Mouse (Mus musculus): ENCODE results near the gene Upp2. TPM values are rescaled to one million over a fixed set of nuclear protein-coding genes. Genes with fewer than 3 reads are reported as not detected.

Gene Upp2
- polyA plus RNA-seq, 1 experiment from 2014 or later = 5.9 TPM

GRCm38 (mm10) chr2:58614851-58615250 lies 47.8 kb downstream of the Upp2 start:
- Histone ChIP-seq H3K9ac (ENCODE audit: low read depth, low read length) (no peak overlapping the region), H3K4me2 (replicated peaks; ENCODE audit: low read depth, low read length) (no peak overlapping the region), H3K4me3 (ENCODE audit: low read length) (no peak overlapping the region), H3K36me3 (ENCODE audit: control insufficient read depth, insufficient read depth, low read length) (no peaks in the 10 kb centered on the region), H3K4me1 (ENCODE audit: control insufficient read depth, insufficient read depth, low read length) (no peaks in the 10 kb centered on the region), H3K9me3 (ENCODE audit: control insufficient read depth, low read length) (no peaks in the 10 kb centered on the region), H3K27me3 (ENCODE audit: control insufficient read depth, insufficient read depth, low read length) (no peaks in the 10 kb centered on the region), H3K27ac (ENCODE audit: low read depth, low read length) (no peak overlapping the region)
- ATAC-seq (ENCODE audit: low FRiP score, low TSS enrichment) = no peak
- 96% methylated on average over 8 of the region's 8 CpGs for WGBS

- H3K36me3 ChIP-seq (ENCODE audit: control insufficient read depth, insufficient read depth, low read length) = no peaks in the 10 kb centered on the region
- 93% methylated on average over 5 of the region's 5 CpGs for WGBS
- no peaks in the 10 kb centered on the region for H3K4me1 ChIP-seq (ENCODE audit: control insufficient read depth, insufficient read depth, low read length)
- ATAC-seq (ENCODE audit: low FRiP score, low TSS enrichment) = no peak
- no peak overlapping the region for H3K9ac ChIP-seq (ENCODE audit: low read depth, low read length)
- no peak overlapping the region for H3K4me2 ChIP-seq (replicated peaks; ENCODE audit: low read depth, low read length)
- H3K27ac ChIP-seq (ENCODE audit: low read depth, low read length) = no peak overlapping the region
- no peaks in the 10 kb centered on the region for H3K9me3 ChIP-seq (ENCODE audit: control insufficient read depth, low read length)
- no peaks in the 10 kb centered on the region for H3K27me3 ChIP-seq (ENCODE audit: control insufficient read depth, insufficient read depth, low read length)
- H3K4me3 ChIP-seq (ENCODE audit: low read length) = no peak overlapping the region
Observed at GRCm38 (mm10) chr2:58615766-58616165, 48.7 kb downstream of the Upp2 start.

- WGBS = 69% methylated on average over 12 of the region's 12 CpGs
- Histone ChIP-seq H3K4me2 (replicated peaks; ENCODE audit: low read depth, low read length) (no peak overlapping the region), H3K4me1 (ENCODE audit: control insufficient read depth, insufficient read depth, low read length) (no peaks in the 10 kb centered on the region), H3K27ac (ENCODE audit: low read depth, low read length) (no peak overlapping the region), H3K27me3 (ENCODE audit: control insufficient read depth, insufficient read depth, low read length) (no peaks in the 10 kb centered on the region), H3K4me3 (ENCODE audit: low read length) (no peak overlapping the region), H3K9me3 (ENCODE audit: control insufficient read depth, low read length) (no peaks in the 10 kb centered on the region), H3K36me3 (ENCODE audit: control insufficient read depth, insufficient read depth, low read length) (no peaks in the 10 kb centered on the region), H3K9ac (ENCODE audit: low read depth, low read length) (no peak overlapping the region)
- no peak for ATAC-seq (ENCODE audit: low FRiP score, low TSS enrichment)
Observed at GRCm38 (mm10) chr2:58625186-58625585, 58.1 kb downstream of the Upp2 start.

- 19% methylated on average over 2 of the region's 2 CpGs for WGBS
- H3K27ac ChIP-seq (ENCODE audit: low read depth, low read length) = no peak overlapping the region
Observed at GRCm38 (mm10) chr2:58625681-58626080, 58.6 kb downstream of the Upp2 start.

GRCm38 (mm10) chr2:58626136-58626769 lies 59.2 kb downstream of the Upp2 start:
- WGBS = 25% methylated on average over 8 of the region's 8 CpGs
- Histone ChIP-seq H3K27ac (ENCODE audit: low read depth, low read length) (no peak overlapping the region), H3K36me3 (ENCODE audit: control insufficient read depth, insufficient read depth, low read length) (no peaks in the 10 kb centered on the region), H3K4me2 (replicated peaks; ENCODE audit: low read depth, low read length) (no peak overlapping the region), H3K9me3 (ENCODE audit: control insufficient read depth, low read length) (no peaks in the 10 kb centered on the region), H3K4me1 (ENCODE audit: control insufficient read depth, insufficient read depth, low read length) (no peaks in the 10 kb centered on the region), H3K9ac (ENCODE audit: low read depth, low read length) (no peak overlapping the region), H3K27me3 (ENCODE audit: control insufficient read depth, insufficient read depth, low read length) (no peaks in the 10 kb centered on the region), H3K4me3 (ENCODE audit: low read length) (no peak overlapping the region)
- ATAC-seq (ENCODE audit: low FRiP score, low TSS enrichment) = no peak

More at GRCm38 (mm10) chr2:58625681-58626080, 58.6 kb downstream of the Upp2 start:
- no peaks in the 10 kb centered on the region for H3K36me3 ChIP-seq (ENCODE audit: control insufficient read depth, insufficient read depth, low read length)
- no peaks in the 10 kb centered on the region for H3K9me3 ChIP-seq (ENCODE audit: control insufficient read depth, low read length)
- H3K4me2 ChIP-seq (replicated peaks; ENCODE audit: low read depth, low read length) = no peak overlapping the region
- no peak overlapping the region for H3K9ac ChIP-seq (ENCODE audit: low read depth, low read length)
- no peaks in the 10 kb centered on the region for H3K4me1 ChIP-seq (ENCODE audit: control insufficient read depth, insufficient read depth, low read length)
- H3K27me3 ChIP-seq (ENCODE audit: control insufficient read depth, insufficient read depth, low read length) = no peaks in the 10 kb centered on the region
- H3K4me3 ChIP-seq (ENCODE audit: low read length) = no peak overlapping the region
- ATAC-seq (ENCODE audit: low FRiP score, low TSS enrichment) = no peak

- no peaks in the 10 kb centered on the region for H3K36me3 ChIP-seq (ENCODE audit: control insufficient read depth, insufficient read depth, low read length)
- H3K4me2 ChIP-seq (replicated peaks; ENCODE audit: low read depth, low read length) = no peak overlapping the region
- no peak overlapping the region for H3K27ac ChIP-seq (ENCODE audit: low read depth, low read length)
Observed at GRCm38 (mm10) chr2:58627981-58628380, 60.9 kb downstream of the Upp2 start.

GRCm38 (mm10) chr2:58628993-58629392 lies 61.9 kb downstream of the Upp2 start:
- H3K4me2 ChIP-seq (replicated peaks; ENCODE audit: low read depth, low read length) = no peak overlapping the region
- H3K4me3 ChIP-seq (ENCODE audit: low read length) = no peak overlapping the region
- WGBS = 75% methylated on average over 3 of the region's 3 CpGs

More at GRCm38 (mm10) chr2:58627981-58628380, 60.9 kb downstream of the Upp2 start:
- no peak overlapping the region for H3K9ac ChIP-seq (ENCODE audit: low read depth, low read length)
- WGBS = 47% methylated on average over 2 of the region's 2 CpGs
- H3K27me3 ChIP-seq (ENCODE audit: control insufficient read depth, insufficient read depth, low read length) = no peaks in the 10 kb centered on the region
- no peaks in the 10 kb centered on the region for H3K9me3 ChIP-seq (ENCODE audit: control insufficient read depth, low read length)
- H3K4me1 ChIP-seq (ENCODE audit: control insufficient read depth, insufficient read depth, low read length) = no peaks in the 10 kb centered on the region
- no peak for ATAC-seq (ENCODE audit: low FRiP score, low TSS enrichment)
- no peak overlapping the region for H3K4me3 ChIP-seq (ENCODE audit: low read length)

GRCm38 (mm10) chr2:58629440-58629839 lies 62.3 kb downstream of the Upp2 start:
- H3K4me1 ChIP-seq (ENCODE audit: control insufficient read depth, insufficient read depth, low read length) = no peaks in the 10 kb centered on the region
- no peaks in the 10 kb centered on the region for H3K36me3 ChIP-seq (ENCODE audit: control insufficient read depth, insufficient read depth, low read length)
- no peak overlapping the region for H3K4me3 ChIP-seq (ENCODE audit: low read length)
- H3K27ac ChIP-seq (ENCODE audit: low read depth, low read length) = no peak overlapping the region
- H3K27me3 ChIP-seq (ENCODE audit: control insufficient read depth, insufficient read depth, low read length) = no peaks in the 10 kb centered on the region
- no peak overlapping the region for H3K9ac ChIP-seq (ENCODE audit: low read depth, low read length)
- H3K9me3 ChIP-seq (ENCODE audit: control insufficient read depth, low read length) = no peaks in the 10 kb centered on the region
- WGBS = 51% methylated on average over 7 of the region's 7 CpGs
- H3K4me2 ChIP-seq (replicated peaks; ENCODE audit: low read depth, low read length) = no peak overlapping the region
- no peak for ATAC-seq (ENCODE audit: low FRiP score, low TSS enrichment)

More at GRCm38 (mm10) chr2:58628993-58629392, 61.9 kb downstream of the Upp2 start:
- H3K27me3 ChIP-seq (ENCODE audit: control insufficient read depth, insufficient read depth, low read length) = no peaks in the 10 kb centered on the region
- no peaks in the 10 kb centered on the region for H3K36me3 ChIP-seq (ENCODE audit: control insufficient read depth, insufficient read depth, low read length)
- ATAC-seq (ENCODE audit: low FRiP score, low TSS enrichment) = no peak
- no peaks in the 10 kb centered on the region for H3K9me3 ChIP-seq (ENCODE audit: control insufficient read depth, low read length)
- no peak overlapping the region for H3K9ac ChIP-seq (ENCODE audit: low read depth, low read length)
- H3K27ac ChIP-seq (ENCODE audit: low read depth, low read length) = no peak overlapping the region
- no peaks in the 10 kb centered on the region for H3K4me1 ChIP-seq (ENCODE audit: control insufficient read depth, insufficient read depth, low read length)

- Histone ChIP-seq H3K4me2 (replicated peaks; ENCODE audit: low read depth, low read length) (no peak overlapping the region), H3K9ac (ENCODE audit: low read depth, low read length) (no peak overlapping the region), H3K4me1 (ENCODE audit: control insufficient read depth, insufficient read depth, low read length) (no peaks in the 10 kb centered on the region), H3K27ac (ENCODE audit: low read depth, low read length) (no peak overlapping the region), H3K9me3 (ENCODE audit: control insufficient read depth, low read length) (no peaks in the 10 kb centered on the region), H3K36me3 (ENCODE audit: control insufficient read depth, insufficient read depth, low read length) (no peaks in the 10 kb centered on the region), H3K27me3 (ENCODE audit: control insufficient read depth, insufficient read depth, low read length) (no peaks in the 10 kb centered on the region), H3K4me3 (ENCODE audit: low read length) (no peak overlapping the region)
- WGBS = 94% methylated on average over 11 of the region's 11 CpGs
- no peak for ATAC-seq (ENCODE audit: low FRiP score, low TSS enrichment)
Observed at GRCm38 (mm10) chr2:58633791-58634190, 66.7 kb downstream of the Upp2 start.
